Mouse (Mus musculus): ENCODE results near the gene Bcap31. TPM values are rescaled to one million over a fixed set of nuclear protein-coding genes. Genes with fewer than 3 reads are reported as not detected.

Bcap31 gene
- total RNA-seq, 2 experiments from 2014 or later = 54.2 to 63.8 TPM

DNA sequence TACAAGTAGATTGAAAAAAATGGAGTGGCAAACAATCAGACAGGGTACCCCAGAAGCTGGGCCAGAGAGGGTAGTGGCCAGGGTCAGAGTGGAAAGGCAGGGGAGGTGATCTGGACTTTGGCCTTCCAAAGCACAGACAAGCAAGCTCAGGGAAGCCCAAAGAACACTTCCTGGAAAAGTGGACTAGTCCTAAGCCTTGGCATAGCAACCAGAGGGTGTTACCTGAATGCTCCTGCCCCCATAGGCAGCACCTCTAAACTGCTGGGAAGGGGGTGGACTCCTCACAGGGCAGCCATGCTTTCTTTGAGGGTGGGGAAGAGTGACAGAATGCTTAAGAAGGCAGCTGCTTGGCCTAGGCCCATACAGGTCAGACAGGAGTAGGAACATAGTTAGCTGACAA is 31.0 kb downstream of the Bcap31 start:
- DNase-seq (ENCODE audit: low spot score) = no peak

- DNase-seq (ENCODE audit: low spot score) = no peak
Measured at GRCm38 (mm10) chrX:73684156-73684555, 31.8 kb downstream of the Bcap31 start.

DNA sequence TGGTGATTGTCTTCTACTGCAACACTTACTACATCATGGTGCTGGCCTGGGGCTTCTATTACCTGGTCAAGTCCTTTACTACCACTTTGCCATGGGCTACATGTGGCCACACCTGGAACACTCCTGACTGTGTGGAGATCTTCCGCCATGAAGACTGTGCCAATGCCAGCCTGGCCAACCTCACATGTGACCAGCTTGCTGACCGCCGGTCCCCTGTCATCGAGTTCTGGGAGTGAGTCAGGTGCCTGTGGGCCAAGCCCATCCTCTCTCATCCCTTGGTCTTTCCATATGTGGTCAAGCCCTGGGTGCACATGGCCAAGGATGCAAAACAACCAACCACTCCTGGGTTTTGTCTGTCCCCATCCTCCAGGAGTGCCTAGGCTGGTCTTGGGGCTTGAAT is 39.3 kb downstream of the Bcap31 start:
- DNase-seq (ENCODE audit: low spot score) = no peak

- no peak for DNase-seq (ENCODE audit: low spot score)
Measured at GRCm38 (mm10) chrX:73675231-73675630, 40.7 kb downstream of the Bcap31 start.

GRCm38 (mm10) chrX:73673968-73674661 is 41.9 kb downstream of the Bcap31 start:
- peak; percentile 50 for DNase-seq (ENCODE audit: low spot score)

GRCm38 (mm10) chrX:73673619-73673967 is 42.4 kb downstream of the Bcap31 start:
- DNase-seq (ENCODE audit: low spot score) = no peak

DNA sequence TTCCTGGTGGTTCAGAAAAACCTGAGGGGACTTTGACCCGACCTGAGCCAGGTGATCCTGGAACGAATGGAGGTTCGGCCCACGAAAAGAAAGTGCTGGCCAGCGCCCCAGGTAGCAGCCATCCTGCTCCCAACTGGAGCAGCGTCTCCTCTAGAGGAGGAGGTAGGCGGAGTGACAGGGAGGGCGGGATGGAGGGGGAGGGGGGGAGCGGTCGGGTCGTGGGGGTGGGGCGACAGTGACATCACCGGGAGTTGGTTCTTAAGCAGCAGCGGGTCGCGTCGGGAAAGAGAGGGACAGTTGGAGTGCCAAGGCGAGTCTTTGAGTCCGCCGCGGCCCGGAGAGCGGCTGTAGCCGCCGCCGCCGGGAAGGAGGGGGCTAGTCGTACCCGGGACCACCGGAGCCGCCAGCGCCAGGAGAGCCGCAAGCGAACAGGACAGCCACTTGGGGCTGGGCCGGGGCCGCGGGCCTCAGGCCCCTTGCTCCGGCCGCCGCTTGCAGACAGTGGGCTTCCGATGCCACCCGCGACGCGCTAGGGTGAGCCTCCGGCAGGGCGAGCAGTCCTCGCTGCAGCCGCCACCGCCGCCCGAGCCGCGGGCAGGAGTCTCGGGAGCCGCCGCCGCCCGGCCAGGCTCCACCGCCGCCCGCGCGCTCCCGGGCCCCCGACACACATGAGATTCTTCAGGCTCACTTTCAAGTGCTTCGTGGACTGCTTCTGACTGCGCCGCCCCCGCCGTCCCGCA is 42.9 kb downstream of the Bcap31 start, which contains the start of gene Slc6a8:
Slc6a8 (plus strand) TSS at position 272 of the 740 bp plus-strand sequence.
- peak; percentile 77 for DNase-seq (ENCODE audit: low spot score)

GRCm38 (mm10) chrX:73672031-73672431 is 43.9 kb downstream of the Bcap31 start:
- peak; percentile 56 for DNase-seq (ENCODE audit: low spot score)

- DNase-seq (ENCODE audit: low spot score) = no peak
Measured at GRCm38 (mm10) chrX:73663143-73663542, 52.8 kb downstream of the Bcap31 start.

GRCm38 (mm10) chrX:73660284-73660665 is 55.7 kb downstream of the Bcap31 start:
- no peak for DNase-seq (ENCODE audit: low spot score)

- DNase-seq (ENCODE audit: low spot score) = no peak
Measured at GRCm38 (mm10) chrX:73659575-73660283, 56.2 kb downstream of the Bcap31 start, which contains the start of gene Pnck. Pnck (minus strand) TSS chrX:73660117.

- no peak for DNase-seq (ENCODE audit: low spot score)
Measured at GRCm38 (mm10) chrX:73658936-73659574, 56.9 kb downstream of the Bcap31 start.

DNA sequence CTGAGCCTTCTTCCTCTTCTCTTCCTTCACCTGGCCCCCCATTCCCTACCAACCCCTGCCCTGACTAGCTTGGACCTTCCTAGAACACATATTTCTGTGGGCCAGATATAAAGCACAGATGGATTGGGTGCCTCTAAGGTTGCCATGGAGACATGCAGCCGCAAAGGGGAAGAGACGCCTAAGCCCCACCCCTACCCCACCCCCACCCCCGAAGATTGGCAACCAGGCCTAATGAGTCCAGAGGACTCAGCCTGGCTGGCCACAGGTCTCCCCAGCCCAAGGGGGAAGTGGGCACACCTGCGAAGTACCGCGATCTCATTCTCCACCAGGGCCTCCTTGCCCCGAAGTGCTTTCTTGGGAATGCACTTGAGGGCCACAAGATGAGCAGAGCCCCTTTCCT is 57.6 kb downstream of the Bcap31 start:
- DNase-seq (ENCODE audit: low spot score) = no peak

GRCm38 (mm10) chrX:73655529-73655928 is 60.4 kb downstream of the Bcap31 start:
- no peak for DNase-seq (ENCODE audit: low spot score)

GRCm38 (mm10) chrX:73654177-73654576 is 61.8 kb downstream of the Bcap31 start:
- peak; percentile 71 for DNase-seq (ENCODE audit: low spot score)

GRCm38 (mm10) chrX:73653392-73653791 is 62.6 kb downstream of the Bcap31 start:
- no peak for DNase-seq (ENCODE audit: low spot score)

GRCm38 (mm10) chrX:73650869-73651268 is 65.1 kb downstream of the Bcap31 start:
- DNase-seq (ENCODE audit: low spot score) = no peak

GRCm38 (mm10) chrX:73645121-73645520 is 70.9 kb downstream of the Bcap31 start:
- no peak for DNase-seq (ENCODE audit: low spot score)

- no peak for DNase-seq (ENCODE audit: low spot score)
Measured at GRCm38 (mm10) chrX:73639901-73640469, 76.0 kb downstream of the Bcap31 start.

DNA sequence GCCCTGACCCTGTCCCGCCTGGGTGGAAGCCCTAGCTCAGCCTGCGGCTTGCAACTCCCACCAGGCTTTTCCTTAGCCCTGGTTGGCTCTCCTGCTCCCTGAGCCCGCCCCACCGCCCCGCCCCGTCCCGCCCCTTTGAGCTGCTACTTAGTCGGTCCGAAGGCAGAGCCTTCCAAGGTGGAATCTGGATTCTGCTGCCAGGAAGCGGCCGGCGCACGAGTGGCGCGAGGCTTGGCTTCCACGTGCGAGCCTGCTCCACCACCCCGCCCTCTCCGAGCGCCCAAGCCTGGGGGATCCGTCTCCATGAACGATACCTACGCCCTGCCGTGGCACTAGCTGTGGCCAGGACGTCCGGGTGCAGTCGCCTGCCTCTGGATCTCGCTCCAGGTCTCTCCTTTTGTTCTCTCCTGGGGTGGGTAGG is 76.7 kb downstream of the Bcap31 start, which contains the start of gene Dusp9:
Dusp9 (plus strand) TSS at position 165 of the 421 bp plus-strand sequence.
- peak; percentile 17 for DNase-seq (ENCODE audit: low spot score)

GRCm38 (mm10) chrX:73637415-73637814 is 78.6 kb downstream of the Bcap31 start:
- DNase-seq (ENCODE audit: low spot score) = no peak

Measured in gastrocnemius, adult 18-20 months (tissue).